Mouse (Mus musculus): ENCODE measurements around the gene Zfand4.
"Not testable (repeated sequence)": the region's sequence is repeated elsewhere in the genome, so short reads cannot be mapped to it uniquely, and the experiment has no call there.

Gene Zfand4

DNA sequence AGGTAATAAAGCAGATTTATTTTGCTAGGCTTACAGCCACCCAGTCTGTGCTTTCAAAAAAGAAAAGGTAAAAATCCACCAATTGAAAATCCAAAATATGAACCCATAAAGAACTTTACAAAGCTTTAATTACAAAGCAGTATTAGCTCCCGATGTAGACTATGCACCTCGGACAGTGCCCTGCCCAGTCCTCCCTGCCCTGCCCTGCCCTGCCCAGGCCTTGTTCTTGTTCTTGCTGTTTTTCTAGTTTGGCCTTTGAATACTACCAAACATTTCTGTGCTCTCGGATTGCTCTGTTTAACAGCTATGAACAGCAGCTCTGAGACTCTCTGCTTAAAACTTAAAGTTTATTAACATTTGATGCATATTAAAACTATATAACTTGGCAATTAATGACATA, 62.6 kb downstream of the Zfand4 start:
- no peak for DNase-seq

DNA sequence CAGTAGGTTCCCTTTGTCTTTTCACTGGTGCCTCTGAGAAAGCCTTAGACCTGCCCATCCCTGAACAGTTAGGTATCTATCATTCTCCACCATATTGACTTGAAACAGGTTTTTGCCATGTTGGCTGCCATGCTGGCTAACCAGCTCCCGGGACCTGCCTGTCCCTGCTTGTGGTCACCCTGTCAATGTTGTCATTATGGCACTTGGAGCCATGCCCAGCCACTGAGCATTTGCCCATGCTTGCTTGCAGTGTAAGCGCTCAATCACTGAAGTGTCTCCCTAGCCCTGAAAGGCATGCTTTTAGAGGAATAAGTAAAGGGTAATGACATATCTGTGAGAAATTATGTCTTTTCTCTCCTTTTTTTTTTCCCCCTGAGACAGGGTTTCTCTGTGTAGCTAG, 67.4 kb downstream of the Zfand4 start:
- peak; percentile 7 for DNase-seq

DNA sequence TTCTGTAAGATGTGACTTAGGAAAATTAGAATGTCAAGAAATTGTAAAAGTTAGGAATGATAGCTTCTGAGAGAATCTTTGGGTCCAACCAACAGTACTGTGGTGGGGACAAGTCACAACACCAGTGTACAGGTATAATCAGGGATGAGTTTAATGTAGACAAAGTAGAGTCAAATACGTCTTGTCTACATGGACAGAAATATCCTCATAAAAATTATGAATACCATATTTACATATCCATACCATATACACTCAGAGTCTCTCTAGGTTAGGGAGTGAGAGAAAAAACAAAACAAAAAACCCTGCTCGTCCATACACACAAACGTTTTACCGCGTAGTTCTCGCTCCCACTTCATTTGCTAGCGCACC, 73.4 kb downstream of the Zfand4 start:
- DNase-seq: no peak

DNA sequence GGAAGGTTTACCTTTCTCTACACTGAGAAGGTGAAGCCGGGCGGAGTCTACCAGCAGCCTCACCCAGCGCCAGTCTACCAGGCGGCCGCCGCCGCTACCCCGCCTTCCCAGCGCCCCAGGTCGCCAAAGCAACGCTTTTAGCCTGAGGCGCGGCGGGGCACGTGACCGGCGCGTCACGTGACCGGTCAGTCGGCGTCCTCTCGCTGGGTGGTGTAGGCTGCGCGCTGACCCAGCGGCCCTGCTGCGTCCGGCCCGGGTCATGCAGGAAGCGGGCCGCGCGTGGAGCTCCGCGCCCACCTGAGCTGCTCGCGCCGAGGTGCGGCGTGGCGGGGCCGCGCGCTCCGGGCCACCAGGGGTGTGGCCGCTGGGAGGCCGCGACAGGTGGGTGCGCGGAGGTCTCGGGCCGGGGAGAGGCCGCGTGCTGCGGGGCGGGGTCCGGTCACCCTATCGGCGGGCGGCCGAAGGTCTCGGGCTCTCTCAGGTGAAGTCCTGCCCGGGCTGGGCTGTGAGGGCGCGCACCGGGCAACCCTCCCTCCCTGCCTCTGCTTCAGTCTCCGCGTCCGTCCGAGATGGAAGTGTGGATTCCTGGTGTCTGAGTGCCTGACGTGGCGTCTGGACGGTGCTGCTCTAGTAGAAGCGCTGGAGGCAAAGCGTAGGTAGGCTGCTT, 73.9 kb downstream of the Zfand4 start, which contains the start of gene March8:
Gene March8, plus strand, starts transcription at position 190 of the 667 bp plus-strand sequence.
- peak; percentile 81 for DNase-seq

DNA sequence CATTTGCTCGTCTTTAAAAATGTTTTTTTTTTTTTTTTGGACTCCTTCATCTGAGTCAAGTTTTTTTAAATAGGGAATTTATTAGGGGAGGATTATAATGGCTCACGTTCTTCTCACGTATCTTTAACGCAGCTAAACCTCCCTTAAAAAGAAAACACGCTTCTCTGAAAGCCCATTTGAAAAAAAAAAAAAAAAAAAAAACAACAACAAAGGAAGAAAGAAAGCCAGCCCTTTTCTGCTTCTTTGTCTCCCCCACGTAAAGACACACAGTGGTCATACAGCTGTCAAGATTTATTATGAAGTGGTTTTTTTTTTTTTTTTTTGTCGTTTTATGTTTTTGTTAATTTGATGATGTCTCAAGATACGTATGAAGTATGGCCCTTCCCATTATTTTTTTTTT, 74.5 kb downstream of the Zfand4 start:
- DNase-seq: no peak

DNA sequence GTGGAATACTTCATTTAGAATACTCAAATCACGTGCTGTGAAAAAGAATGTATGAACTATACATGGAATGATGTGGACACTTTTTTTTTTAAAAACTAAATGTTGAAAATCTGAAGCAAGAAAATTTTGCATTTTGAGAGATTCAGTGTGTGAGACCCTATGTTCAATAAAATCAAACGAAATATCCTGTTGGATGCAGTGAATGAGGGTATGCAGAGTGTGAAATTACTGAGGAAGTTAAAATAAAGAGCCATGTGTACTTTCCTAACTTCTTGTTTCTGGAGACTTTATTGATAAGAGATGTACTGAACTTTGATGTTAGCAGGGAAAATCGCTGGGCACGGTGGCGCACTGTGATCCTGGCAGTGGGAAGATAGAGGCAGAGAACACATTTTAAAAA, 75.1 kb downstream of the Zfand4 start:
- DNase-seq: no peak

DNA sequence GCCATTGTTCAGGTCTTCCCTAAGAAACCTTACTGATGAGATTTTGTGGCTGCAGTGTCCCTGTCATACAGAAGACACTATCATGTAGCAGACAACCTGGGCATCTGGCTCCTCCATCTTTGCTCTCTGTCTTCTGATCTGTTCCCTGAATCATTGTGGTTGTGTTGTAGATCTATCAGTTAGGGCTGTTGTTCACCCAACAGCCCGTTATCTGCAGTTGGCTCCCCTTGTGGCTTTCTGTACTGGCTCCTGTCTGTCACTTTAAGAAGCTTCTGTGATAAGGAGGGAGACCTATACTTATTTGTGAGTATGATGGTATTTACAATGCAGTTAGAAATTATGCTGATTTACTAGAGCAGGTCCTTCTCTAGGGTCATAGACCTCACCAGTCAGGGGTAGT, 76.5 kb downstream of the Zfand4 start:
- DNase-seq: no peak

DNA sequence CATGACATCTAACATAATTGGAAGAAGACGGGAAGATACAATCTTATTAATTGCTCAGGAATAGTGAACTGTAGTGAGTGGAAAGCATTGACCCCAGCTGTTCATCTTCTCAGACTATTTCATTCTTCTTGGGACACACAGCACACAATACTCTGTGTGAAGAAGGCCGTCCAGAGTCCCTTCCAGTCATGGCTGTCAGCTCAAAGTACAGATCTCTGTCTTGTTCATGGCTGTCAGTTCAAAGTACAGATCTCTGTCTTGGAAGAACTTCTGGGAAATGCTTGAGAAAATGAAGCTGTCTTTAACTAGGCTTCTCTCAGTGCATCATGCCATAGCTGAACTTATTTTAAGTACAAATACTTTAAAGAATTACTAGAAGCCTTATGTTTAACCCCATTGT, 83.9 kb downstream of the Zfand4 start:
- DNase-seq: no peak

DNA sequence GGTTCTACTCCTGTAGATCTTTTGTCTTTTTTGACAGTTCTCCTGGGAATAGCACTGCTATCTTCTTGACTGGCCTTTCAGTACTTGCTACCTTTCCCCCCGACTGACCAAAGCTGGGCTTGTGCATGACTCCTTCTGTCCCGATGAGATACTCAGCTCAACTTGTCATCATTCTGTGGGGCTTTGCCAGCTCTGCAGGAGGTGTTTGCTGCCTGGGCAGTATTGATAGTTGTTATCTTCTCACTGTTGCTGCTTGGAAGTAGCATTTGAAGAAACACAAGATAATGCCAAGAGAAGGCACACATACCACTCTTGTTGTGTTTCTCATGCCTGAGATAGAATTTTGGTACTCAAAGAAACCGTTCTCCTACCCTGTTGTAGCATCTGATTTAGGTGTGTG, 86.0 kb downstream of the Zfand4 start:
- no peak for DNase-seq

DNA sequence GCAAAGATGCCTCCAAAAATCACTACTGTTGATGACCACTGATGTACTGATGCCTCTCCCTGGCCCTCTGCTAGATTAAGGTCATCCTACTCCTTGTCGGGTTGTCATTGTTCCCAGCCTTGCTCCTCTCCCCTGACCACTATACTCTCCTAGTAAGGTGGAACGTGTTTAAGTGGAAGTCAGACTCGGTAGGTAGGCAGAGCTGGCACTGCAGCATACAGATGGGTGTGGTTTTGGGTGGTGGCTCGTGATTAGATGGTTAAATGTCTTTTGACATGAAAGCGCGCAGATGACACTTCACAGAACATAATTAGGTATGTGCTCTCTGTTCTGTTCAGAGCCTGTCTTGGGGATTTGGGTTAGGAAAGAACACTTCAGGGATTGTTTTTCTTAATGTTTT, 86.6 kb downstream of the Zfand4 start:
- no peak for DNase-seq

DNA sequence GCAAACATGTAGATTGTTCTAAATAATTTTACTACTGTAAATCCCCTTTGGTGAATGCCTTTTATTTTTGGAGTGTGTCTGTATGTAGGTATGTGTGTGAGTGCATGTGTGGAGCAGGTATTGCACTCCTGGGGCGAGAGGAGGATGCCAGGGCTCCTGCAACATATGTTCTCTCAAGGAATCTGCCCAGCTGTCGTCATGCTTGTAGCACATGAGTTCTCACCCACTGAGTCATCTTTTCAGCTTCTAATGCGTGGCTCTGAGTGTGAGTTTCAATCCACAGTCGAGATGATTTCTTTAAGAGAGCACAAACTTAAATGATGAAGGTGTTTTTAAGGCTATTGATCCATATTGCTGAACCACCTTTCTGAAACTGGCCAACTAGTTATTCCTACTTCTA, 87.5 kb downstream of the Zfand4 start:
- no peak for DNase-seq

DNA sequence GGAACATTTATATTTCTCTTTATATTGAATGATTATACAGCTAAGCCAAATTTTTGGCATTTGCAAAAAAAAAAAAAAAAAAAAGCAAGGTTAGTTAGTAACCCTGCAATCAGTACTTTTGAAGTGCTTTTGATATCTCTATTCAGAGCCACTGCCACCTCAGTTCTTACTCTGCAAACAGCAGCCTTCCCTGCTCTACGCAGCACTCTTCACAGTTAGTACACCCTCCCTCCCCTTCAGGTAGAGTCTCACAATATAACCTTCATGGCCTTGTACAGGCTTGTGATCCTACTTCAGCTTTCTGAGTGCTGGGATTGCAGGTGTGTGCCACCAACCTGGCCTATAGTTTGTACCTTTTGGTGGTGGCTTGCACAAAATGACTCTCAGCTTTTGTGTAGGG, 89.4 kb downstream of the Zfand4 start:
- DNase-seq: no peak

DNA sequence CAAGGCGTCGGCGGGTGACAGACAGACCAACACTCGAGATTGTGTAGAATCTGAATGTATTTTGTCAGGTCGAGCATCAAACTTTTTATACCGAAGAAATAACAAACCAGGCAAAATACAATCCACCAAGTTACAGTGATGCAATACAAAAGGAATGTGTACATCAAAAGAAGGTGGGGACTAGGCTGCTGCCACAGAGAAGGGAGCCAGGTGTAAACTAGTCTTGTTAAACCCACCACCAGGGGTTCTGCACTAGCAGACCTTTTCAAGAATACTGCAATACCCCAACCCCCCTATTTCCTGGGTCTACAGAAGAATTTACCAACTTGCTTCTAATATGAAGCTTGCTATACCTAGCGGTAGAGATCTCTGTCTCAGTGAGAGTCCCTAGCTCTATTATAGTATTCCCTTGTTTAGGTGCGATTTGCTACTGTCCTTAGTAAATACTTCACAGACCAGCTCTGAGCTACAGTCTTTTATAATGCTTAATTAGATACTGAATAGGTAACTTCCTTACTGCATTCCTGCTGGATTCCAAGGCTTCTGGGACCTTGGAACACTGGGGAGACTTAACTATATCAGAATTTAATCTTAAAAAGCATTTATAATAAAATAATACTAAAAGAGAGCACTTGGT, 92.4 kb downstream of the Zfand4 start:
- not testable (repeated sequence) for DNase-seq

DNA sequence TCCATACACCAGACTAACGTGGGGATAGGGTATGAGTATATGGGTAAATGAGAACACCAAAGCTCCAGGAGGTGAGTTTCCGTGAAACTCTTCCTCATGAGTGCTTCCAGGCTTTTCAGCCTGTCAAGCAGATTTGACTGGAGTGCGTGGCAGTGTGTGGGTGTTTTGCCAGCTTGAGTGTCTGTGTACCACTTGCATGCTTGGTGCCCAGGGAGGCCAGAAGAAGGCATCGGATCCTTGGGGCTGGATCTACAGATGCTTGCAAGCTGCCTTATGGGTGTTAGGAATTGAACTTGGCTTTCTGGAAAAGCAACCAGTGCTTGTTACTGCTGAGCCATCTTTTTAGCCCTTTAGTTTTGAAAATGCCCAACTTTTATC, 92.9 kb downstream of the Zfand4 start:
- no peak for DNase-seq

DNA sequence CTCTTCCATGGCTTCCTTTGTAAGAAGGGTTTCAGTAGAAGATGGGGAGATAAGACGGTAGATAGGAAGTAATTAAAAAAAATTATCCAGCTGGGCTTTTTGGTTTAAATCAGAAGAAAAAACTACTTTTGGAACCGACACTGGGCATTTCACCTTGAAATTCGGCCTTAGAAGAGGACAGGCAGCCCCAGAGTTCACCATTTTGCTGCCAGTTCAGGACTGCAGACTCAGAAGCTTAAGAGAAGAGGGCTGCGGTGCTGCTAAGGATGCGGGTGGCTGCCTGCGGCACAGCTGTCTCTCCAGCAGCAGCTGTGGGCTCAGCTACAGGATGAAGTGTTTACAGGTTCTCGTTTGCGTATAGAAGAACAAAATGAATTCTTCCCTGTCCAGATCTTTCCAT, 94.0 kb downstream of the Zfand4 start:
- no peak for DNase-seq

DNA sequence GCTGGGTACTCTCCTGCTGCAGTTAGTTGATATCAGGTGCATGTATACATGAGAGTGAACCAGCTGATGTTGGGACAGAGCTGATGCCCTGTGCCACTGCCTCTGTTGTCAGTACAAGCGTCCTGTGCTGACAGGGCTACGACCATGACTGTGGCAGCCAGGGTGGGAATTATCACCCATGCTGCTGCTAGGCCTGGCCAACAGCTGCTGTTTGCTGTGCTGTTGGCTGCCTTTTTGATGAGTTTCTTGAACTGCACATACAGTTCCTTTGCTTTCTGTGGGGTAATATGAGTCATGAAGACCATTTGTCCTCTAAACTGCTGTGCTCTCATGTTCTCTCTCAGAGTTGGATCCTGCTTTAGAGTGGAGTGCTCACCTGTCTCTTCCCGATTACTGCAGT, 95.2 kb downstream of the Zfand4 start:
- DNase-seq: no peak

DNA sequence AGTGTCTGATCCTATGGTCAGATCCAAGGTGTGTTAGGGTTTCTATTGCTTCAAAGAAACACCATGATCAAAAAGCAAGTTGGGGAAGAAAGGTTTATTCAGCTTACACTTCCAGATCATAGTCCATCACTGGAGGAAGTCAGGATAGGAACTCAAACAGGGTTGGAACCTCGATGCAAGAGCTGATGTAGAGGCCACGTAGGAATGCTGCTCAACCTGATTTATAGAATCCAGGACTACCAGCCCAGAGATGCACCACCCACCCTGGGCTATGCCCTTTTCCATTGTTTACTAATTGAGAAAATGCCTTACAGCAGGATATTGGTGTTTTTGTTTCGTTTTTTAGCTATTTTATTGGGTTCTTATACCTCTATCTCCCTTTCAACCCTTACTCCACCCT, 97.4 kb downstream of the Zfand4 start:
- no peak for DNase-seq

DNA sequence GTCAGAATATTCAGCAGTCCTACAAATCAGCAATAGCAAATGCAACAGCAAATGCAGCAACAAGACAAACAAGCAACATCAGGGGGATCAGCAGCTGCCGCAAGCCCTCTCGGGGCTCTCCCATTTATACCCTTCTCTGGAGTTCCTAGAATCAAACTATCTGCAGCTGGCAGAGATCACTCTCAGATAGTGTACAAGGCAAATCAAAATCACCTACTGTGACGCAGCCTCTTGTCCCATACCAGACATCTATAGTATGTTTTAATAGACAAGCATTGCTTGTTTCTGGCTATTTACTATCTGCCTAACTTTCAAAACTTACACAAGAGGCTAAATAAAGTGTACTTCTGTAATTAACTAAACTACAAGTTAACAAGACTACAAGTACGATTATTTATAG, 98.0 kb downstream of the Zfand4 start:
- DNase-seq: no peak

DNA sequence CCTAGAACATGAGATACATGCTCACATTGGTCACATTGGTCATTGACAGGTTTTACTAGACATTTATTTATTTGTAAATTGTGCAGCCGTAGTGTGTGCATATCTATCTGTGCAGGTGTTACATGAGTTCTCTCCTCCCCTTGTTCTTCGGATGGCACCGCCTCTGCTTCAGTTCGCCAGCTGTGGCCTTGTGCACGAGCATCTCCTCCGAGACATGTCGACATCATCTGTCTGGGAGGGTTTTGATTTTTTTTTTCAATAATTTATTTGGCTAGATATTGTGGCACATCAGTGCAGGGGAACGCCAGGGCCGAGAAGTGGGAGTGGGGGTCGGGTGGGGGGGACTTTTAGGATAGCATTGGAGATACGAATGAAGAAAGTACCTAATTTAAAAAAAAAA, 103.9 kb downstream of the Zfand4 start:
- no peak for DNase-seq

DNA sequence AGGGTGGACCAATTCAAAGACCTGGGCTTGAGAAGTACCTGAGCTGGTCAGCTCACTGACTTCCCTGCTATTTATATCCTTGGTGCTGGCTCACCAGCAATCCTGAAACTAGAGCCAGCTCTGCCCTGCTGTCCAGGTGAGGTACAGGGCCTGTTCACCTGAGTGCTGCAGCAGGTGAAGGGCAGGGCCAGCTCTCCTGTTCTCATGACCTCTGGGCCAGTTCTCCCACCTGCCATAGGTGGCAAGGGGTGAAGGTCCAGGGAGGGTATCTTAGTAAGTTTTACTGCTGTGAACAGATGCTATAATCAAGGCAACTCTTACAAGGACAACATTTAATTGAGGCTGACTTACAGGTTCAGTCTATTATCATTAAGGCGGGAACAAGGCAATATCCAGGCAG, 105.8 kb downstream of the Zfand4 start:
- DNase-seq: no peak

DNA sequence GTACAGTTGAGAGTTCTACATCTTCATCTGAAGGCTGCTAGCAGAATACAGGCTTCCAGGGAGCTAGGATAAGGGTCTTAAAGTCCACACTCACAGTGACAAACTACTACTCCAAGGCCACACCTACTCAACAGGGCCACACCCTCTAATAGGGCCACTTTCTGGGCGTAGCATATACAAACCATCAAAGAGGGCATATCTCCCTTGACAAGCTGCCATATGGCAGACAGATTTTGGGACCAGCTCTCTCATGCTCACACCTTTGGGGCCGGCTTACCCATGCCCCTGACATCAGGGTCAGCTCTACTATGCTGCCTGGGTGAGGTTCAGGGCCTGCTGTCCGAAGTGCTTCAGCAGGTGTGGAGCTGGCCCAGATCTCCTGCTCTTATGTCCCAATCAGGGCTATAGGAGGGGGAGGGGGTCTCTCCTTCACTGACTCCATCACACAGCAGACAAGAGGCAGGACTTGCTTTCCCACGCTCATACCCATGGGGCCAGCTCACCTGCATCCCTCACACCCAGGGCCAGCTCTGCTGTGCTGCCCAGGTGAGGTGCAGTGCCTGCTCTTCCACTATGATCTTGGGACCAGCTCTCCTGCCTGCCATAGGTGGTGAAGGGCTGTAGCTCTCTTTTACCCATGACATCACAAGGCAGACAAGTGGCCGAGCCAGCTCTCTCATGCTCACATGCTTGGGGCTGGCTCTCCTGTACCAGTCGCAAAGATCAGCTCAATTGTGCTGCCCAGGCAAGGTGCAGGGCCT, 106.4 kb downstream of the Zfand4 start:
- DNase-seq: no peak

DNA sequence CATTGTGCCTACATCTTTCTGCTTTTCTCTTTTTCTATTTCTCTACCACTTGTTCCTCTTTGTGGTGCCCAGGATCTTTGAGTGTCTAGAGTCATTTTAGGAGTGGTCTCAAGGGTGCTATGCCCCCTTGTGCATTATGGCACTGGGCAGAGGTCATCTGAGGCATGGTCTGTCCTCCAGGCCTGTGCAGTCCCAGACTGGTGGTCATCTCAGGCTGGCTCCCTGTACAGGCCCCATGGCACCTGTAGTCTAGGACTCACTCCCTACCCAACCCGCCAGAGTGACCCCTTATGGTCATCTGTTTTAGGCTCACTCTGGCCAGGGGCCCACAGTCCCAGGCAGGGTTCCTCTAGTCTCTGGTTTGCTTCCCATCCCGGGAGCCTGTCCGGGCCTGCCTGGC, 107.5 kb downstream of the Zfand4 start:
- DNase-seq: no peak

DNA sequence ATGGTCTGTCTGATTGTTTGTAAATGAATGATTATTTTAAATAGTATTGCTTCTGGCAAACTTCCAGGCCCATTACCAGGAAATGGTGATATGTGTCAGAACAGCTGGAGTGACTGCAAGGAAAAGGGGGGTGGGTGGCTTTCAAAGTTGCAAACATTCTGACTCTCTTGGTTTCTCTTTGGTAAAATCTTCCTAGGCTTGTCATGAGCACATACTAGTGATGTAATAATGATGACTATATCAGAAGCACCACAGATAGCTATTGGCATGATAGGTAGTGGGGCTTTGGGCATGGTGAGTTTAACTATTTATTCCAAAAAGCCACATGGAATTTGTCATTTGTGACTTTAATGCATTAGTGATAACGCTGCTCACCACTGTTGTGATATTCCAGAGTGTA, 110.1 kb downstream of the Zfand4 start:
- no peak for DNase-seq

DNA sequence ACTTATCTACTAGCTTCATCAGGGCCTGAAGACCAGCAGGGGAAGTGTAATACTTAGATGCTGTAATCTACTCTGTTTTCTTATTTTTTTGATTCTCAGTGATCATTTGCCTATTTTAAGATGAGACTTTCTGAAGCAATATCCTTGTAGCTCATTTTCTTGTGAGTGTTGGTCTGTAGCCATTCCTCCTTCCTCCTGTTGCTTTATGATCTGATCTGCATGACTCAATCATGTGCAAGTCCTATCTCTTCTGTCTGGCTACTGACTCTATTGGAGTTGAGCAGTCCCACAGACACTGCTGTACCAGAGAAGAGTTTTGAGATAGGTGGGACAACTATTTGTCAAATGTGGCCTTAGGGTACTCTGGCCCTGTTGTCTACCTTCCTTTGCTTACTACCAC, 110.6 kb downstream of the Zfand4 start:
- no peak for DNase-seq

DNA sequence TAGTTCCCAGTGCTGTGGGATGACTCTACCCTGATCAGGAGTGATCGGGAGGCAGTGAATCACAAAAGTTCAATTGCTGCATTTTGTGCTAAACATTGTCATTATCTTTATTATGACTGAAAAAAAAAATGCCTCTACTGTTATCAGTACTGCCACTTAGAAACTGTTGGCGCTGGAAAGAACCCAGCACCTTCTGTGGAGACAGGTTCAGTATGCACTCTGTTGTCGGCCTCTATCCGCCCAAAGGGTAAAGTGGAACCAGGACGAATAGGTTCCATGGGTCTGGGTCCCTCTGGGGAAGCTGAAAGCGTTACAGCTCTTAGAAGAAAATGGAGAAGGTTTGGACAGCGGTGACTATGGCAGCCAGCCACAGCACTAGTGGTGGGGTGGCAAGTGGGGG, 114.9 kb downstream of the Zfand4 start:
- DNase-seq: no peak

Measured in right cerebral cortex, postnatal 4 days (tissue).